Mouse (Mus musculus): ENCODE measurements at regions not wholly inside any gene's neighbourhood (a gene's known extent, or its start where the extent isn't known, plus 50 kb on each side); places are given as distances from the start of the nearest gene placed in this dataset.

DNA sequence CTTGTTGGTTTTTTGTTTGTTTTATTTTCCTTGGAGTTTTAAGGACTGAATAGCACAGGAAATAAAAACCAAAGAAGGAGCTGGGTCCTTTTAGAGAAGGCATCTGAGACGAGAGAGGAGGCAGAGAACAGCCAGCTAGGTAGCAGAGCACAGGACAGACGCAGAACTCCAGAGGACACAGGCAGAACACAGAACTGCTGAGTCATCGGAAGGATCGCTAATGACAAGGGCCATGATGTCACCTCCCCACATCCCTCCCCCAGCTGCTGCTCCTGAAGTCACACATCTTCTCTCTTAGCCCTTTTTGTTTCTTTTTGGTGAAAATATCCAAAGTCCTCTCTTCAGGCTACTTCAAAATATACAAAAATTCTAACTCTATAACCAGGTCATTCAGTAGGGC is 338.7 kb downstream of the Nkx6-1 start:
- TF ChIP-seq CTCF (IDR thresholded peaks at IDR 0.05) = no peak
- TF ChIP-seq EP300 (IDR thresholded peaks at IDR 0.05; ENCODE audit: insufficient read depth, low read depth, low read length) = no peak
